Mouse (Mus musculus) limb, embryonic 14.5 days (tissue): ENCODE data around the gene Minpp1. TPM values are rescaled to one million over a fixed set of nuclear protein-coding genes. Genes with fewer than 3 reads are reported as not detected.

Experiments used
- ATAC-seq: fragments of 200-750 bp; cut with Nextera tagmentation; 2 replicates; pipeline ENCODE4 v1.8.0; 2017; ENCODE audit warnings: low read depth, moderate number of reproducible peaks, moderate TSS enrichment; ENCODE audit not compliant: low FRiP score
- DNase-seq: peaks from one replicate; pipeline ENCODE4 v3.0.0-alpha.2; 2015; ENCODE audit warnings: low spot score
- H3K27ac ChIP-seq: fragments of 300-500 bp; sonication (generic); replicated peaks from 2 replicates; pipeline ENCODE4 v1.5.1; 2014; ENCODE audit warnings: low read depth, mild to moderate bottlenecking, low read length, moderate library complexity, mixed read lengths
- H3K27me3 ChIP-seq: fragments of 300-500 bp; sonication (generic); 2 replicates; pipeline ENCODE4 v1.6.1; 2014; ENCODE audit warnings: low read length, mixed read lengths; ENCODE audit not compliant: control insufficient read depth, insufficient read depth
- H3K36me3 ChIP-seq: fragments of 300-500 bp; sonication (generic); 2 replicates; pipeline ENCODE4 v1.6.1; 2014; ENCODE audit warnings: mild to moderate bottlenecking, low read length, moderate library complexity, mixed read lengths; ENCODE audit not compliant: control insufficient read depth, insufficient read depth
- H3K4me1 ChIP-seq: fragments of 300-500 bp; sonication (generic); 2 replicates; pipeline ENCODE4 v1.6.1; 2014; ENCODE audit warnings: antibody characterized with exemption, low read length, mixed read lengths; ENCODE audit not compliant: control insufficient read depth, insufficient read depth
- H3K4me2 ChIP-seq: fragments of 300-500 bp; sonication (generic); replicated peaks from 2 replicates; pipeline ENCODE4 v1.6.1; 2014; ENCODE audit warnings: low read depth, mild to moderate bottlenecking, low read length, moderate library complexity; ENCODE audit not compliant: severe bottlenecking
- H3K4me3 ChIP-seq: fragments of 300-500 bp; sonication (generic); replicated peaks from 2 replicates; pipeline ENCODE4 v1.5.1; 2014; ENCODE audit warnings: low read length
- H3K9ac ChIP-seq: fragments of 300-500 bp; sonication (generic); 2 replicates; pipeline ENCODE4 v1.6.1; 2014; ENCODE audit warnings: mild to moderate bottlenecking, low read depth, low read length, moderate library complexity; ENCODE audit not compliant: severe bottlenecking
- H3K9me3 ChIP-seq: fragments of 300-500 bp; sonication (generic); 2 replicates; pipeline ENCODE4 v1.6.1; 2016; ENCODE audit warnings: low read length; ENCODE audit not compliant: control insufficient read depth
- POLR2A ChIP-seq: fragments of 200-500 bp; IDR thresholded peaks from 2 replicates; pipeline ENCODE4 v1.8.0; 2012; ENCODE audit warnings: inconsistent platforms, mild to moderate bottlenecking, moderate library complexity, borderline replicate concordance; ENCODE audit not compliant: insufficient read depth, insufficient read length; ENCODE audit errors: extremely low read depth
- WGBS: fragments of 180-500 bp; shearing (Covaris S2); extraction: QIAGEN DNeasy Blood & Tissue Kit; methylation state at CpG from one replicate; pipeline ENCODE4 v1.1.7; 2014; 5-methylcytosine and 5-hydroxymethylcytosine counted together
- polyA plus RNA-seq, 2 experiments: library from polyadenylated mRNA; depleted of rRNA in 1 of 2; stranded (reverse) in 1 of 2; unstranded in 1 of 2; fragments of >200 nt; fragmentation: Nextera tagmentation in 1 of 2; extraction: Ambion mirVana in 1 of 2; gene quantifications; 2 replicates each; pipeline versions ENCODE4 v1.2.1 to v1.2.3; 2012 to 2014

The Minpp1 gene
- polyA plus RNA-seq, 2 experiments, result 40.8 to 64.8 TPM

DNA sequence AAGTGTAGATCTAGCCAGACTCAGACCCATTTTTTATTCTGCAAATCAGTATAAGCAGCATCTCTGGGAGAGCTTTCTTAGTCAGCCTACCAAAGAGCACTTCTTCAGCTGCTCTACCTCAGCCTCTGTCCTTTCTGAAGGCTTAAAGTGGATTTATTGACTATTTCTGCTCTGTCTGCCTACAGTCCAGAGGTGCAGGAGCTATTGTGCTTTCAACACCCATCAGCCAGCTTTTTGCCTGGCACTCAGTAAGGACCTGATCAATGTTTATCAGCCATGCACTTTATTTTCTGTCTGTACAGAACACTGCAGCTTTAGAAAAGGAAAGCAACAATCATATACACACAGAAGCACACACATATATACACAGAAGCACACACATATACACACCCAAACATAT is 49.3 kb downstream of the Minpp1 start:
- Histone ChIP-seq H3K4me3 (no peak overlapping the region), H3K9me3 (no peaks in the 10 kb centered on the region), H3K27ac (no peak overlapping the region), H3K27me3 (no peaks in the 10 kb centered on the region), H3K36me3 (no peaks in the 10 kb centered on the region), H3K9ac (no peak overlapping the region), H3K4me2 (no peak overlapping the region), H3K4me1 (no peaks in the 10 kb centered on the region)
- DNase-seq (no peak), ATAC-seq (no peak)
- no peak for TF ChIP-seq POLR2A

DNA sequence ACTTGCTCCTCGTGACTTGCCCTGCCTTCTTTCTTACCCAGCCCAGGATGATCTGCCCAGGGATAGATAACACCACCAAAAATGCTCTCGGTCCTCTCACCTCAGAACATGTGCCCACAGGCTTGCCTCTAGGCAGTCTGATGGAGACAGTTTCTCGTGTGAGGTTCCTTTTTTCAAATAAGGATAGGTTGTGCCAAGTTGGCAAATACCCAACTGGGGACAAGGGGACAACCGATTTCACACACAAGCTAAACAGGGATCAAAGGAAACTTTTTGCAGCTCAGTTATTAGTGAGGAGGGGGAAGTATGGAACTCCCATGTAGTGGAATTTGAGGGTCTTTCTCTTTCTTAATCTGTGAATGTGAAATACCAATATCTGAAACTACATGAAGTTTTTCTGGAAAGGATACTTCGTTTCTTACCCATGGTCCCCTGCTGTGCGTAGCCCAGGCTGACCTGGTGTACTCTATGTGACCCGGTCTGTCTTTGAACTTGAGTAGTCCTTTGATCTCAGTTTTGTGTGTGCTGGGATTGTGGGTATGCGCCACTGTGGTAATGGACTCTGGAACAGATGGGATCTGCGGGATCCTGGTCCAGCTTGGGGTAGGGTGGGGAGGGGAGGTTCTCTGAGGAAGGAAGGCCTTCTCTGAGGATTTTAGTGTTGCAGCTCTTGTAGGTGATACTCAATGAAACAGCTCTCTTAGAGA is 57.4 kb downstream of the Minpp1 start:
- Histone ChIP-seq H3K9me3 (no peaks in the 10 kb centered on the region), H3K4me2 (no peak overlapping the region), H3K27ac (no peak overlapping the region), H3K9ac (no peak overlapping the region), H3K4me3 (no peak overlapping the region), H3K4me1 (no peaks in the 10 kb centered on the region), H3K27me3 (no peaks in the 10 kb centered on the region), H3K36me3 (no peaks in the 10 kb centered on the region)
- no peak for TF ChIP-seq POLR2A
- DNase-seq, result no peak
- no peak for ATAC-seq
- WGBS, result 82% methylated on average over 9 of the region's 9 CpGs

DNA sequence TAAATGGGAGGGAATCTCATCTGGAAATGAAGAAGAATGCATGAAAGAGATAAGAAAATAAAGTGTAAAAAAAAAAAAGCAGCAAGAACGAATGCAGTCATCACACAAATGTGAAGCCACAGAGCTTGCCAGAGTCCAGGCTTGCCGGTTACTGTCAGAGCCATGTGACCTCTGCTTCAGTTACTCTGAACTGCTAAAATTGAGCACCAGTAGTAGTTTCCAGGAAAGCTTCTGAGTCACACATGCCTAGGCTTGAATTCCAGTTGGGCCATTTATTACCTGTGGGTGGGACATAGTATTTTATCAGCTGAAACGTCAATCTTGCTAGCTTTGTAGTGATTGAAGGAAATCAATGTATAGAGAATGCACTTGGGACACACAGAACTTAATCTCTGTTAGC is 61.8 kb downstream of the Minpp1 start:
- Histone ChIP-seq H3K9me3 (no peaks in the 10 kb centered on the region), H3K4me1 (peaks cover 8% of the 10 kb centered on the region), H3K36me3 (no peaks in the 10 kb centered on the region), H3K27ac (no peak overlapping the region), H3K4me3 (no peak overlapping the region), H3K9ac (no peak overlapping the region), H3K4me2 (no peak overlapping the region), H3K27me3 (no peaks in the 10 kb centered on the region)
- 56% methylated on average over 3 of the region's 3 CpGs for WGBS
- DNase-seq, result no peak
- TF ChIP-seq POLR2A, result no peak
- ATAC-seq, result no peak

DNA sequence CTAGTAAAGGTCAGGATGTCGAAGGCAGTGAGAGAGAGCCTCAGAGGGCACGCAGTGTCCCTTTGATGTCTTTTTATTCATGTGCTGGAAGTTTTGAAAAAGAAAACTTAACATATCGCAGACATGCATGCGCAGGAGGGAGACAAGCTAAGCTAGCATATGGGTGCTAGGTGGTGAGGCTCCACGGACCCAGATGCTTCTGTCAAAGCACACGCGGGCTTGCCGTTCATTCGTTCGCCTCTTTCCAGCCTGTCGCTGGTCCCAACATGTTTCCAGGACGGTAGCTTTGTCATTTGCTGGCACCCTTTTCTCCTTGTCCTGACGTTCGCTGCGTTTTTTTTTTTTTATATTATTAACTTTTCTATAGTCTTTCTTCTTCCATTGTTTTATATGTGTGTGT is 62.6 kb downstream of the Minpp1 start:
- ATAC-seq (no peak), DNase-seq (no peak)
- WGBS, result 79% methylated on average over 15 of the region's 15 CpGs
- Histone ChIP-seq H3K36me3 (no peaks in the 10 kb centered on the region), H3K27me3 (no peaks in the 10 kb centered on the region), H3K4me3 (no peak overlapping the region), H3K9me3 (no peaks in the 10 kb centered on the region), H3K4me1 (peaks cover 8% of the 10 kb centered on the region), H3K27ac (no peak overlapping the region), H3K9ac (no peak overlapping the region), H3K4me2 (no peak overlapping the region)
- no peak for TF ChIP-seq POLR2A

DNA sequence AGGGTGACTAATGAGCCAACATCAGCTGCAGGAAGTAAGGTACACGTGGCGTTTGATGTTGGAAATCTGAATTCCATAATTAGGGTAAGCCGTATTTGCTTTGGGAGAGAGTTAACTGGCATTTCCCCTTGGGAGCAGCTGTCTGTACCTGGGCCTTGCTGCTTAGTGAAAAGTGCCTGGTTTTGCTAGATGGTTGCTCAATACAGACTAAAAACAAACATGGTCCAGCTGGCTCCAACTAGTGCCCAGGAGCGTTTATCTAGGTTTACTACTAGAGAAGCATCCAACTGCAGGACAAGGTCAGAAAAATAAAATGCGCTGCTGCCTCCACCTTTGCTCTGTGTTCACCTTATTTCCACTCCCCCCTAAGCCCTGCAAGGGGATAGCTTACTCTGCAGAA is 64.9 kb downstream of the Minpp1 start:
- H3K27me3 ChIP-seq, result no peaks in the 10 kb centered on the region
- TF ChIP-seq POLR2A, result no peak
- no peaks in the 10 kb centered on the region for H3K36me3 ChIP-seq
- no peak overlapping the region for H3K4me3 ChIP-seq
- H3K27ac ChIP-seq, result no peak overlapping the region
- 24% methylated on average over 5 of the region's 5 CpGs for WGBS
- H3K9ac ChIP-seq, result no peak overlapping the region
- H3K9me3 ChIP-seq, result no peaks in the 10 kb centered on the region
- no peak for ATAC-seq
- peaks cover 18% of the 10 kb centered on the region for H3K4me1 ChIP-seq
- no peak for DNase-seq
- no peak overlapping the region for H3K4me2 ChIP-seq
